Mouse (Mus musculus): ENCODE results near the gene Tfr2. TPM values are rescaled to one million over a fixed set of nuclear protein-coding genes. Genes with fewer than 3 reads are reported as not detected.
A peak's percentile ranks its signal among the peaks of the same experiment; 100 is the strongest.

Tfr2 gene
- polyA plus RNA-seq, 1 experiment, result 22.3 TPM

GRCm38 (mm10) chr5:137570691-137571586 is 1.3 kb downstream of the Tfr2 start:
- H3K27ac ChIP-seq (ENCODE audit: insufficient read depth, low read length), result no peak overlapping the region
- H3K4me1 ChIP-seq (ENCODE audit: control insufficient read depth, insufficient read depth, low read length), result no peaks in the 10 kb centered on the region; the same call in 1 of the 2 replicates
- TF ChIP-seq POLR2A (IDR thresholded peaks at IDR 0.05; ENCODE audit: extremely low read depth, insufficient read depth, low read length) (no peak), CTCF (IDR thresholded peaks at IDR 0.05; ENCODE audit: extremely low read depth, insufficient read depth, low read length) (no peak)
- H3K4me3 ChIP-seq (ENCODE audit: insufficient read depth, low read length), result no peak overlapping the region

DNA sequence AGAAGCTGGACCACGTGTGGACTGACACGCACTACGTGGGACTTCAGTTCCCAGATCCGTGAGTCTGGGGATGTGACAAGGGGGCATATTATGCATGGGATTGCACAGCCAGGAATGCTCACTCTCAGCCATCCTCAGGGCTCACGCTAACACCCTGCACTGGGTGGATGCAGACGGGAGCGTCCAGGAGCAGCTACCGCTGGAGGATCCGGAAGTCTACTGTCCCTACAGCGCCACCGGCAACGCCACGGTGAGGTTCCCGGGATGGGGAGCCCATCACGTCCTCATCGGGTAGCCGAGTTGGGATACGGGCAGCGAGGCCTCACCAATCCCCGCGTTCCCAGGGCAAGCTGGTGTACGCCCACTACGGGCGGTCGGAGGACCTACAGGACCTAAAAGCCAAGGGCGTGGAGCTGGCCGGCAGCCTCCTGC is 4.8 kb downstream of the Tfr2 start:
- Histone ChIP-seq H3K4me3 (ENCODE audit: insufficient read depth, low read length) (peak overlapping the region; percentile 70), H3K27ac (ENCODE audit: insufficient read depth, low read length) (no peak overlapping the region), H3K4me1 (ENCODE audit: control insufficient read depth, insufficient read depth, low read length) (no peaks in the 10 kb centered on the region; the same call in 1 of the 2 replicates)
- peak; percentile 49; the same call in 1 of the 2 replicates for TF ChIP-seq POLR2A (IDR thresholded peaks at IDR 0.05; ENCODE audit: extremely low read depth, insufficient read depth, low read length)
- 0 out of 2 replicates have a peak, but pooled peaks have one; percentile 7 for TF ChIP-seq CTCF (IDR thresholded peaks at IDR 0.05; ENCODE audit: extremely low read depth, insufficient read depth, low read length)

DNA sequence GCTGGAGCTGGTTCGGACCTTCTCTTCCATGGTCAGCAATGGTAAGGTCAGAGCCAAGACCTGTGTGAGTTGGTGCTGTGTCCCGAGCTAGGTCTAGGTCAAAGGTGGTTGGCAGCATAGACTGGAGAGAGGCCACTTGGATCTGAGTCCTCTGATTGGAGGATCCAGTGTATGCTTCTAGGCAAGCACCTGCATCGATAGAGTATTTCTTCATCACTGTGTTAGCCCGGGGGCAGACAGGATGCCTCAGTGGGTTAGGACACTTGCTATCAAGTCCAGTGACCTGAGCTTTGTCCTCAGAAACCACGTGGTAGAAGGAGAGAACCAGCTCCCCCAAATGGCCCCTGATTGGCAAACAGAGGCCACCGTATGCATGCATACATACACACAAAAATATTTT is 10.6 kb downstream of the Tfr2 start:
- Histone ChIP-seq H3K27ac (ENCODE audit: insufficient read depth, low read length) (no peak overlapping the region), H3K4me1 (ENCODE audit: control insufficient read depth, insufficient read depth, low read length) (no peaks in the 10 kb centered on the region), H3K4me3 (ENCODE audit: insufficient read depth, low read length) (no peak overlapping the region)
- TF ChIP-seq CTCF (IDR thresholded peaks at IDR 0.05; ENCODE audit: extremely low read depth, insufficient read depth, low read length) (no peak), POLR2A (IDR thresholded peaks at IDR 0.05; ENCODE audit: extremely low read depth, insufficient read depth, low read length) (no peak)

DNA sequence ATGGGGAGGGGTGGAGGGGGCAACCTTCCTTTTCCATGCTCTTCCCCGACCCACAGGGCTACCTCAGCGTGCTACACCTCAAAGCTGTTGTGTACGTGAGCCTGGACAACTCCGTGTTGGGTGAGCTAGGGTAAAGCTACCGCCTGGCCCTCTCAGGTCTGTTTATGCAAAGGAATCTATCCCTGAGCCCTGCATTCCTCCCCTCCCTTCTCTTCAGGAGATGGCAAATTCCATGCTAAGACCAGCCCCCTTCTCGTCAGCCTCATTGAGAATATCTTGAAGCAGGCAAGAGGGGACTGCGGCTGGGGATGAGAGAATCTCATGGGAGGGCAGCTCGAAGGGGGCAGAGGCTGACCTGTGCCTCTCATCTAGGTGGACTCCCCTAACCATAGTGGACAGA is 13.1 kb downstream of the Tfr2 start:
- H3K4me3 ChIP-seq (ENCODE audit: insufficient read depth, low read length), result no peak overlapping the region
- no peak overlapping the region for H3K27ac ChIP-seq (ENCODE audit: insufficient read depth, low read length)
- TF ChIP-seq CTCF (IDR thresholded peaks at IDR 0.05; ENCODE audit: extremely low read depth, insufficient read depth, low read length) (no peak), POLR2A (IDR thresholded peaks at IDR 0.05; ENCODE audit: extremely low read depth, insufficient read depth, low read length) (no peak)
- H3K4me1 ChIP-seq (ENCODE audit: control insufficient read depth, insufficient read depth, low read length), result no peaks in the 10 kb centered on the region

- H3K27ac ChIP-seq (ENCODE audit: insufficient read depth, low read length), result no peak overlapping the region
- TF ChIP-seq POLR2A (IDR thresholded peaks at IDR 0.05; ENCODE audit: extremely low read depth, insufficient read depth, low read length), result no peak; the same call in 1 of the 2 replicates
- no peaks in the 10 kb centered on the region for H3K4me1 ChIP-seq (ENCODE audit: control insufficient read depth, insufficient read depth, low read length)
- peak overlapping the region; percentile 16 for H3K4me3 ChIP-seq (ENCODE audit: insufficient read depth, low read length)
Measured at GRCm38 (mm10) chr5:137583670-137584169, 14.1 kb downstream of the Tfr2 start.

- Histone ChIP-seq H3K4me3 (ENCODE audit: insufficient read depth, low read length) (no peak overlapping the region), H3K27ac (ENCODE audit: insufficient read depth, low read length) (no peak overlapping the region), H3K4me1 (ENCODE audit: control insufficient read depth, insufficient read depth, low read length) (no peaks in the 10 kb centered on the region)
- peak; percentile 56 for TF ChIP-seq CTCF (IDR thresholded peaks at IDR 0.05; ENCODE audit: extremely low read depth, insufficient read depth, low read length)
- no peak for TF ChIP-seq POLR2A (IDR thresholded peaks at IDR 0.05; ENCODE audit: extremely low read depth, insufficient read depth, low read length)
Measured at GRCm38 (mm10) chr5:137584976-137585375, 15.3 kb downstream of the Tfr2 start.

- no peak for TF ChIP-seq POLR2A (IDR thresholded peaks at IDR 0.05; ENCODE audit: extremely low read depth, insufficient read depth, low read length)
- H3K4me3 ChIP-seq (ENCODE audit: insufficient read depth, low read length), result no peak overlapping the region
- H3K4me1 ChIP-seq (ENCODE audit: control insufficient read depth, insufficient read depth, low read length), result no peaks in the 10 kb centered on the region
- no peak overlapping the region for H3K27ac ChIP-seq (ENCODE audit: insufficient read depth, low read length)
Measured at GRCm38 (mm10) chr5:137590507-137590906, 20.9 kb downstream of the Tfr2 start.

DNA sequence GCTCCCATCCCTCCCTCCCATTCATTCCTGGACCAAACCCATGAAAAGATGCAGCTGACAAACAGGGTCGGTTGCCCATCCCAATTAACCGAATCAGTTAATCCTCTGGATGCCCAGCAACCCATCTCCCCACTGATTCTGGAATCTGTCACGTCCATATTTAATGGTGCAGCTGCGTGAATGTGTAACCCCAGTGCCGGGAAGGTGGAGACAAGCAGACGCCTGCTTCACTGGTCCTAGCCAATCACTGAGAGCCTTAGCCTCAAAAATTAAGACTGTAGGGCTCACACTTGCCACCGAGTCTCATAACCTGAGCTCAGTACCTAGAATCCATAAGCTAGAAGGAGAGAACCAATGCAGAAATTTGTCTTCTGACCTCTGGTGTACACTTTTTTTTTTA is 26.3 kb downstream of the Tfr2 start:
- H3K27ac ChIP-seq (ENCODE audit: insufficient read depth, low read length), result no peak overlapping the region
- no peak overlapping the region for H3K4me3 ChIP-seq (ENCODE audit: insufficient read depth, low read length)
- H3K4me1 ChIP-seq (ENCODE audit: control insufficient read depth, insufficient read depth, low read length), result peaks cover 4% of the 10 kb centered on the region
- TF ChIP-seq CTCF (IDR thresholded peaks at IDR 0.05; ENCODE audit: extremely low read depth, insufficient read depth, low read length) (no peak), POLR2A (IDR thresholded peaks at IDR 0.05; ENCODE audit: extremely low read depth, insufficient read depth, low read length) (no peak)

DNA sequence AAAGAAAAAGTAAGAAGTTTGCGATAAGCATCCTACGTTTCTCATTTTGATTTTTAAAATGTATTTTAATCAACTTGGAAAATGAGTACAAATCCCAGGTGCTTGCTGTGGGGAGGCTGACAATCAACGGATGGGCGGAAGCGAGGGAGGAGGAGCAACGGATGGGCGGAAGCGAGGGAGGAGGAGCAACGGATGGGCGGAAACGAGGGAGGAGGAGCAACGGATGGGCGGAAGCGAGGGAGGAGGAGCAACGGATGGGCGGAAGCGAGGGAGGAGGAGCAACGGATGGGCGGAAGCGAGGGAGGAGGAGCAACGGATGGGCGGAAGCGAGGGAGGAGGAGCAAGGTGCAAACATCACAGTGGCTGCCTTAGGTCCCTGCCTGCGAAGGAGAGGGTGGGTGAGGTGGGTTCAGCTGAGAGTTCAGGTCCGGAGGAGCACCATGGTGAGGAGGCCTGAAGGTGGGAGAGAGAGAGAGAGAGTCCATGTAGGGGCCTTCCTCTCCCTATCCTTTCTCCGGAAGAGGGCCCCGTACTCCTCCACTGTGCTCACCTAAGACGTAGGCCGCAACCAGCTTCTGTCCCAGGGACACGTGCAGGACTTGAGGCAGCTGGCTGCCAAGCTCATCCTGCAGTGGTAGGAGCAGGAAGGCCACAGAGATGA is 27.1 kb downstream of the Tfr2 start:
- Histone ChIP-seq H3K4me3 (ENCODE audit: insufficient read depth, low read length) (no peak overlapping the region; the same call in 1 of the 2 replicates), H3K4me1 (ENCODE audit: control insufficient read depth, insufficient read depth, low read length) (peaks cover 4% of the 10 kb centered on the region), H3K27ac (ENCODE audit: insufficient read depth, low read length) (no peak overlapping the region)
- TF ChIP-seq CTCF (IDR thresholded peaks at IDR 0.05; ENCODE audit: extremely low read depth, insufficient read depth, low read length), result no peak
